Mouse (Mus musculus) heart, adult 18-20 months (tissue): Measurements from ENCODE around the gene Oxsr1. TPM values are rescaled to one million over a fixed set of nuclear protein-coding genes. Genes with fewer than 3 reads are reported as not detected.
"Not testable (repeated sequence)": the region's sequence is repeated elsewhere in the genome, so short reads cannot be mapped to it uniquely, and the experiment has no call there.

ENCODE experiments used
- DNase-seq, 2 experiments: peaks; one replicate each; pipeline ENCODE4 v3.0.0; 2021 to 2022; ENCODE audit warnings: mixed read lengths in 1 of 2
- long read RNA-seq, 2 experiments: library from polyadenylated mRNA; stranded (forward); transcript quantifications; one replicate each; pipeline ENCODE4 v2.0.0; 2021
- total RNA-seq, 2 experiments: library from RNA; stranded (reverse); gene quantifications; 2 replicates each; pipeline ENCODE4 v1.2.3; 2021

Oxsr1 gene
- total RNA-seq: 10 to 100 TPM; 51.0 to 52.6 TPM
- long read RNA-seq, experiment 1, full-length matches to known transcripts: 27 of 38 reads
- long read RNA-seq, experiment 1, partial matches to known transcripts: 3 of 38 reads
- long read RNA-seq, experiment 1, other reads (novel, unspliced or antisense): 8 of 38 reads
- long read RNA-seq, experiment 2, full-length matches to known transcripts: 4 of 14 reads
- long read RNA-seq, experiment 2, partial matches to known transcripts: 5 of 14 reads
- long read RNA-seq, experiment 2, other reads (novel, unspliced or antisense): 5 of 14 reads

GRCm38 (mm10) chr9:119322289-119323259 lies at the start of gene Oxsr1:
Gene Oxsr1 (minus strand): TSS chr9:119322427.
- peak; percentile 100 for DNase-seq

- DNase-seq: no peak
Measured at GRCm38 (mm10) chr9:119371251-119371650, 49.0 kb upstream of the Oxsr1 start.

- DNase-seq: not testable (repeated sequence)
Measured at GRCm38 (mm10) chr9:119370770-119371169, 48.5 kb upstream of the Oxsr1 start.

- DNase-seq: no peak
Measured at GRCm38 (mm10) chr9:119368367-119368766, 46.1 kb upstream of the Oxsr1 start.

- DNase-seq: peak in 1 of 2 experiments; percentile 57
Measured at GRCm38 (mm10) chr9:119365284-119365683, 43.1 kb upstream of the Oxsr1 start, which contains the start of gene Slc22a14. Gene Slc22a14 (minus strand): TSS chr9:119365553.

GRCm38 (mm10) chr9:119363229-119363628 lies 41.0 kb upstream of the Oxsr1 start:
- DNase-seq: no peak

- no peak for DNase-seq
Measured at GRCm38 (mm10) chr9:119361416-119361815, 39.2 kb upstream of the Oxsr1 start.

- DNase-seq: no peak
Measured at GRCm38 (mm10) chr9:119358058-119358429, 35.8 kb upstream of the Oxsr1 start.

GRCm38 (mm10) chr9:119357331-119358057 lies 35.3 kb upstream of the Oxsr1 start, which contains the start of gene Xylb:
Gene Xylb (plus strand): TSS chr9:119357381.
- peak; percentile 93 to 97 for DNase-seq

GRCm38 (mm10) chr9:119355943-119356342 lies 33.7 kb upstream of the Oxsr1 start:
- no peak for DNase-seq

GRCm38 (mm10) chr9:119353926-119354325 lies 31.7 kb upstream of the Oxsr1 start:
- DNase-seq: no peak

- peak; percentile 73 to 84 for DNase-seq
Measured at GRCm38 (mm10) chr9:119352060-119352459, 29.8 kb upstream of the Oxsr1 start.

- DNase-seq: no peak
Measured at GRCm38 (mm10) chr9:119350947-119351705, 28.9 kb upstream of the Oxsr1 start.

GRCm38 (mm10) chr9:119350531-119350930 lies 28.3 kb upstream of the Oxsr1 start:
- no peak for DNase-seq

GRCm38 (mm10) chr9:119346376-119346775 lies 24.1 kb upstream of the Oxsr1 start:
- no peak for DNase-seq

- no peak for DNase-seq
Measured at GRCm38 (mm10) chr9:119342728-119343127, 20.5 kb upstream of the Oxsr1 start.

- DNase-seq: peak; percentile 97 to 99
Measured at GRCm38 (mm10) chr9:119340909-119341816, 18.9 kb upstream of the Oxsr1 start, which contains the start of gene Myd88. Gene Myd88 (minus strand): TSS chr9:119341411.

- no peak for DNase-seq
Measured at GRCm38 (mm10) chr9:119340212-119340580, 18.0 kb upstream of the Oxsr1 start.

- peak; percentile 88 to 89 for DNase-seq
Measured at GRCm38 (mm10) chr9:119339558-119340211, 17.5 kb upstream of the Oxsr1 start, which contains the start of gene Acaa1a. Gene Acaa1a (plus strand): TSS chr9:119339676.

- DNase-seq: no peak
Measured at GRCm38 (mm10) chr9:119339106-119339505, 16.9 kb upstream of the Oxsr1 start.
